17 mouse cellular contexts compared by ENCODE assay signal in genomic region chr11:55209626-55210353, GRCm38 (mm10). TPM values are rescaled to one million over a fixed set of nuclear protein-coding genes. Genes with fewer than 3 reads are reported as not detected.
DNase-seq lines count a peak whose midpoint lies in the region; ATAC-seq and TF ChIP-seq lines count a peak whose summit lies in the region.
"Had no signal": no experiment of that assay in that cellular context is flagged by ENCODE, and none has a peak within 500 bp of the region (broad histone marks: within the 10 kb centered on the region; RNA-seq: fewer than 3 reads in every experiment).

No protein-coding gene starts in this region.

- peaks cover 22% of the 10 kb centered on the region for H3K4me1 ChIP-seq in hindbrain, postnatal 0 days (ENCODE audit: insufficient read depth, low read length)
- peaks cover 30% of the 10 kb centered on the region for H3K4me1 ChIP-seq in hindbrain, embryonic 13.5 days (replicated peaks)
- peaks cover 10% of the 10 kb centered on the region for H3K4me1 ChIP-seq in liver, embryonic 11.5 days (replicated peaks; ENCODE audit: control insufficient read depth, insufficient read depth, low read length)
- peaks cover 67% of the 10 kb centered on the region for H3K4me1 ChIP-seq in liver, embryonic 12.5 days
- H3K4me1 ChIP-seq in stomach, postnatal 0 days (replicated peaks; ENCODE audit: control insufficient read depth, insufficient read depth), result no peaks in the 10 kb centered on the region; the same call in 1 of the 2 replicates

- H3K36me3 ChIP-seq in hindbrain, postnatal 0 days (ENCODE audit: insufficient read depth, low read length), result no peaks in the 10 kb centered on the region; the same call in 1 of the 2 replicates
- peaks cover 10% of the 10 kb centered on the region for H3K36me3 ChIP-seq in hindbrain, embryonic 13.5 days
- no peaks in the 10 kb centered on the region for H3K36me3 ChIP-seq in liver, embryonic 11.5 days (ENCODE audit: control insufficient read depth, insufficient read depth, low read length)
- peaks cover 14% of the 10 kb centered on the region for H3K36me3 ChIP-seq in liver, embryonic 12.5 days
- 0 out of 2 replicates have a peak, but pooled peaks cover 2% of the 10 kb centered on the region for H3K36me3 ChIP-seq in stomach, postnatal 0 days (ENCODE audit: control insufficient read depth, insufficient read depth, low read length)

- DNase-seq in hindbrain, postnatal 0 days (ENCODE audit: low spot score), result no peak
- DNase-seq in liver, embryonic 11.5 days (ENCODE audit: low spot score), result no peak
- DNase-seq in liver (no peak), adipocyte (ENCODE audit: low spot score) (no peak)
- DNase-seq in stomach, postnatal 0 days (ENCODE audit: low spot score), result peak; percentile 28
- DNase-seq in ovary, postnatal 36 days (ENCODE audit: low spot score), result no peak
- DNase-seq: B cell, adult 2 months; cerebellum, adult 2 months; lung, embryonic 14.5 days had no signal

- no peaks in the 10 kb centered on the region for H3K9me3 ChIP-seq in hindbrain, postnatal 0 days (ENCODE audit: low read length)
- no peaks in the 10 kb centered on the region for H3K9me3 ChIP-seq in hindbrain, embryonic 13.5 days
- H3K9me3 ChIP-seq in liver, embryonic 11.5 days (ENCODE audit: control insufficient read depth, low read length), result no peaks in the 10 kb centered on the region
- no peaks in the 10 kb centered on the region for H3K9me3 ChIP-seq in liver, embryonic 12.5 days (replicated peaks)
- no peaks in the 10 kb centered on the region for H3K9me3 ChIP-seq in stomach, postnatal 0 days (ENCODE audit: control insufficient read depth, low read length)
- H3K9me3 ChIP-seq: forebrain, embryonic 13.5 days; G1E had no signal

- no peak overlapping the region for H3K4me2 ChIP-seq in hindbrain, postnatal 0 days (ENCODE audit: low read depth, low read length)
- H3K4me2 ChIP-seq in hindbrain, embryonic 13.5 days, result no peak overlapping the region
- 0 out of 2 replicates have a peak overlapping the region, but pooled peaks have one; percentile 24 for H3K4me2 ChIP-seq in liver, embryonic 11.5 days
- peak overlapping the region; percentile 10; the same call in 1 of the 2 replicates for H3K4me2 ChIP-seq in liver, embryonic 12.5 days
- no peak overlapping the region for H3K4me2 ChIP-seq in stomach, postnatal 0 days (replicated peaks; ENCODE audit: low read depth)
- H3K4me2 ChIP-seq: forebrain, embryonic 13.5 days; heart, embryonic 11.5 days; lung, embryonic 14.5 days; midbrain, embryonic 11.5 days had no signal

- H3K27me3 ChIP-seq in hindbrain, postnatal 0 days (ENCODE audit: insufficient read depth, low read length), result no peaks in the 10 kb centered on the region
- H3K27me3 ChIP-seq in hindbrain, embryonic 13.5 days, result no peaks in the 10 kb centered on the region
- no peaks in the 10 kb centered on the region for H3K27me3 ChIP-seq in liver, embryonic 11.5 days (replicated peaks; ENCODE audit: control insufficient read depth, insufficient read depth, low read length)
- no peaks in the 10 kb centered on the region for H3K27me3 ChIP-seq in liver, embryonic 12.5 days (replicated peaks)
- H3K27me3 ChIP-seq in stomach, postnatal 0 days (ENCODE audit: control insufficient read depth, insufficient read depth, low read length), result no peaks in the 10 kb centered on the region
- H3K27me3 ChIP-seq: forebrain, embryonic 13.5 days had no signal

- TF ChIP-seq CTCF in hindbrain, postnatal 0 days (IDR thresholded peaks at IDR 0.05; ENCODE audit: low read depth), result no peak
- TF ChIP-seq CTCF in stomach, postnatal 0 days (IDR thresholded peaks at IDR 0.05; ENCODE audit: low read depth), result no peak

- no peak for ATAC-seq in hindbrain, postnatal 0 days
- ATAC-seq in hindbrain, embryonic 13.5 days (ENCODE audit: low FRiP score), result no peak
- ATAC-seq in liver, embryonic 11.5 days (replicated peaks; ENCODE audit: low FRiP score), result no peak
- ATAC-seq in liver, embryonic 12.5 days, result no peak; the same call in 1 of the 2 replicates
- ATAC-seq in stomach, postnatal 0 days (ENCODE audit: low FRiP score, low TSS enrichment), result peak; percentile 51; the same call in 1 of the 2 replicates
- ATAC-seq: forebrain, embryonic 13.5 days had no signal

- no peak overlapping the region for H3K9ac ChIP-seq in hindbrain, postnatal 0 days (replicated peaks; ENCODE audit: low read length)
- no peak overlapping the region for H3K9ac ChIP-seq in hindbrain, embryonic 13.5 days
- no peak overlapping the region for H3K9ac ChIP-seq in liver, embryonic 11.5 days (ENCODE audit: low read depth, low read length)
- H3K9ac ChIP-seq in liver, embryonic 12.5 days, result no peak overlapping the region
- H3K9ac ChIP-seq in stomach, postnatal 0 days (ENCODE audit: low read length), result no peak overlapping the region
- H3K9ac ChIP-seq: forebrain, embryonic 13.5 days; lung, embryonic 14.5 days had no signal

- TF ChIP-seq EP300 in stomach, postnatal 0 days (optimal IDR thresholded peaks at IDR 0.05), result no peak

- H3K27ac ChIP-seq in hindbrain, postnatal 0 days, result 0 out of 2 replicates have a peak overlapping the region, but pooled peaks have one; percentile 15
- no peak overlapping the region for H3K27ac ChIP-seq in hindbrain, embryonic 13.5 days
- H3K27ac ChIP-seq in liver, embryonic 11.5 days (ENCODE audit: low read depth, low read length), result peak overlapping the region; percentile 22; the same call in 1 of the 2 replicates
- H3K27ac ChIP-seq in liver, embryonic 12.5 days, result no peak overlapping the region
- no peak overlapping the region for H3K27ac ChIP-seq in stomach, postnatal 0 days (replicated peaks)
- H3K27ac ChIP-seq: forebrain, embryonic 13.5 days; hindbrain, embryonic 10.5 days had no signal

- no peak overlapping the region for H3K4me3 ChIP-seq in hindbrain, postnatal 0 days (ENCODE audit: low read length)
- no peak overlapping the region for H3K4me3 ChIP-seq in hindbrain, embryonic 13.5 days
- H3K4me3 ChIP-seq in liver, embryonic 11.5 days (ENCODE audit: low read depth, low read length), result no peak overlapping the region
- no peak overlapping the region for H3K4me3 ChIP-seq in liver, embryonic 12.5 days
- no peak overlapping the region for H3K4me3 ChIP-seq in stomach, postnatal 0 days (ENCODE audit: low read depth, low read length)
- H3K4me3 ChIP-seq: forebrain, embryonic 13.5 days; hindbrain, embryonic 10.5 days had no signal

- 86% methylated on average over 6 of the region's 6 CpGs for WGBS in hindbrain, postnatal 0 days
- WGBS in hindbrain, embryonic 13.5 days, result 88% methylated on average over 6 of the region's 6 CpGs
- WGBS in liver, embryonic 11.5 days, result 69% methylated on average over 6 of the region's 6 CpGs
- WGBS in liver, embryonic 12.5 days (ENCODE audit: insufficient replicate concordance), result 69% methylated on average over 6 of the region's 6 CpGs
- 53% methylated on average over 6 of the region's 6 CpGs for WGBS in stomach, postnatal 0 days

RNA-seq across cellular contexts. Expression of gene Slc36a1, which starts 5.6 kb away (rescaled TPM):
- 35.0 and 37.3 TPM in 2 replicates for total RNA-seq in hindbrain, postnatal 0 days (2014; rRNA removed)
- polyA plus RNA-seq in hindbrain, postnatal 0 days (2015; fragmentation: Nextera tagmentation; extraction: Ambion mirVana), result 3.8 TPM in 2 replicates
- polyA plus RNA-seq in hindbrain, embryonic 13.5 days (2015; fragmentation: Nextera tagmentation; extraction: Ambion mirVana), result 3.2 and 3.5 TPM in 2 replicates
- 2.0 and 2.9 TPM in 2 replicates for polyA plus RNA-seq in liver, embryonic 11.5 days (2014; fragmentation: Nextera tagmentation; extraction: Ambion mirVana)
- 1.5 and 1.6 TPM in 2 replicates for polyA plus RNA-seq in liver, embryonic 12.5 days (2016; fragmentation: Nextera tagmentation; extraction: Ambion mirVana)
- polyA plus RNA-seq in stomach, postnatal 0 days (2015; fragmentation: Nextera tagmentation; extraction: Ambion mirVana), result 0.93 and 0.97 TPM in 2 replicates

RNA-seq across cellular contexts. Expression of gene Slc36a2, which starts 24.9 kb away (rescaled TPM):
- total RNA-seq in hindbrain, postnatal 0 days (2014; rRNA removed), result 0.36 and 0.84 TPM in 2 replicates
- polyA plus RNA-seq in hindbrain, postnatal 0 days (2015; fragmentation: Nextera tagmentation; extraction: Ambion mirVana), result 0.78 and 0.94 TPM in 2 replicates
- polyA plus RNA-seq in hindbrain, embryonic 13.5 days (2015; fragmentation: Nextera tagmentation; extraction: Ambion mirVana), result 1.1 and 1.5 TPM in 2 replicates
- polyA plus RNA-seq in liver, embryonic 11.5 days (2014; fragmentation: Nextera tagmentation; extraction: Ambion mirVana), result 5.5 and 5.8 TPM in 2 replicates
- polyA plus RNA-seq in liver, embryonic 12.5 days (2016; fragmentation: Nextera tagmentation; extraction: Ambion mirVana), result 6.3 and 6.9 TPM in 2 replicates
- 0.10 and 0.22 TPM in 2 replicates for polyA plus RNA-seq in stomach, postnatal 0 days (2015; fragmentation: Nextera tagmentation; extraction: Ambion mirVana)
- polyA plus RNA-seq: G1E; midbrain, embryonic 11.5 days had no signal

RNA-seq across cellular contexts. Expression of gene Slc36a3, which starts 58.3 kb away (rescaled TPM):
- not detected in 2 replicates for total RNA-seq in hindbrain, postnatal 0 days (2014; rRNA removed)
- not detected in 2 replicates for polyA plus RNA-seq in hindbrain, postnatal 0 days (2015; fragmentation: Nextera tagmentation; extraction: Ambion mirVana)
- polyA plus RNA-seq in hindbrain, embryonic 13.5 days (2015; fragmentation: Nextera tagmentation; extraction: Ambion mirVana), result not detected in 2 replicates
- not detected in 2 replicates for polyA plus RNA-seq in liver, embryonic 11.5 days (2014; fragmentation: Nextera tagmentation; extraction: Ambion mirVana)
- polyA plus RNA-seq in liver, embryonic 12.5 days (2016; fragmentation: Nextera tagmentation; extraction: Ambion mirVana), result not detected in 2 replicates
- 0.06 and 0.11 TPM in 2 replicates for polyA plus RNA-seq in stomach, postnatal 0 days (2015; fragmentation: Nextera tagmentation; extraction: Ambion mirVana)
- total RNA-seq: gastrocnemius, adult 18-20 months had no signal
- polyA plus RNA-seq: cerebellum, adult 2 months; forebrain, embryonic 13.5 days; G1E; heart, embryonic 11.5 days; hindbrain, embryonic 10.5 days; lung, embryonic 14.5 days; midbrain, embryonic 11.5 days had no signal

Comparison
In these comparisons a context has a peak if more than half of its experiments do, and no peak if none do; other contexts are left out.
1. H3K27ac ChIP-seq: peak in hindbrain, postnatal 0 days (single experiment) and liver, embryonic 11.5 days (single experiment); none in hindbrain, embryonic 13.5 days (single experiment), liver, embryonic 12.5 days (single experiment) and stomach, postnatal 0 days (single experiment).
2. H3K4me2 ChIP-seq: peak in liver, embryonic 11.5 days (single experiment) and liver, embryonic 12.5 days (single experiment); none in hindbrain, postnatal 0 days (single experiment), hindbrain, embryonic 13.5 days (single experiment) and stomach, postnatal 0 days (single experiment).